25 mouse cellular contexts compared by ENCODE assay signal in the genomic region with DNA sequence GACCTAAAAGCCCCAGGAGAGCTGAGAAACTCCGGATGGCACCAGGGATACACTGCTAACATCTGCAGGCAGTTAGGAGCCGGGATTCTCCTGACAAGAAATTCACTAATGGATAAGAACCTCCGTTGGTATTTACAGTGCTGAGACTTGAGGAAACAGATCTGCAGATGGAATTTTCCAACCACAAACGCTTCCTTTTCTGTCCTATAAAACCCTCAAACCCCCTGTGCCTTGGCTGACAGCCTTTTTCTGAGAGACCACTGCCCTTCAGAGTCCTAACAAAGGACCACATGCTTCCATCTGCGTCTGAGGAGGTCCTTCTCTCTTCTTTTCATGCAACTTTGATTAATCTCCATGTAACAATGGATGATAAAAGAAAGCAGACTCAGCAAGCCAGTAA. TPM values are rescaled to one million over a fixed set of nuclear protein-coding genes. Genes with fewer than 3 reads are reported as not detected.
"Had no signal": no experiment of that assay in that cellular context is flagged by ENCODE, and none has a peak within 500 bp of the region (broad histone marks: within the 10 kb centered on the region; RNA-seq: fewer than 3 reads in every experiment).

No protein-coding gene starts in this region.

- H3K36me3 ChIP-seq: limb, embryonic 10.5 days; limb, embryonic 13.5 days; liver, embryonic 12.5 days; liver, embryonic 15.5 days; lung, embryonic 15.5 days; midbrain, embryonic 10.5 days; midbrain, embryonic 13.5 days; stomach, embryonic 15.5 days had no signal

- H3K27me3 ChIP-seq: limb, embryonic 13.5 days; liver, embryonic 15.5 days; lung, embryonic 15.5 days; midbrain, embryonic 13.5 days; stomach, embryonic 15.5 days had no signal

- DNase-seq: kidney, adult 11 months; kidney, adult 9 months; kidney, postnatal 25 days; layer of hippocampus, adult 9-11 months; liver; lung, adult 18-20 months; lung, postnatal 10 days; lung, postnatal 36 days; right cerebral cortex, adult 18-20 months; thymus, adult 18-20 months; thymus, postnatal 14 days had no signal

- H3K9me3 ChIP-seq: limb, embryonic 10.5 days; limb, embryonic 13.5 days; liver, embryonic 12.5 days; liver, embryonic 15.5 days; lung, embryonic 15.5 days; midbrain, embryonic 10.5 days; midbrain, embryonic 13.5 days; stomach, embryonic 15.5 days had no signal

- ATAC-seq: liver, embryonic 12.5 days; midbrain, embryonic 13.5 days; midbrain, embryonic 16.5 days had no signal

- H3K4me2 ChIP-seq: limb, embryonic 13.5 days; liver, embryonic 12.5 days; liver, embryonic 15.5 days; lung, embryonic 15.5 days; midbrain, embryonic 13.5 days; stomach, embryonic 15.5 days had no signal

- H3K27ac ChIP-seq: kidney, postnatal 0 days; layer of hippocampus, adult 2 months; limb, embryonic 10.5 days; limb, embryonic 13.5 days; liver, embryonic 12.5 days; liver, embryonic 15.5 days; lung, embryonic 15.5 days; midbrain, embryonic 10.5 days; midbrain, embryonic 13.5 days; stomach, embryonic 15.5 days had no signal

- H3K4me1 ChIP-seq: liver, embryonic 12.5 days; liver, embryonic 15.5 days; lung, embryonic 15.5 days; midbrain, embryonic 10.5 days; midbrain, embryonic 13.5 days; stomach, embryonic 15.5 days had no signal

- H3K4me3 ChIP-seq: layer of hippocampus, adult 2 months; limb, embryonic 10.5 days; limb, embryonic 13.5 days; liver, embryonic 12.5 days; liver, embryonic 15.5 days; lung, embryonic 15.5 days; megakaryocyte, embryonic 14.5 days; midbrain, embryonic 10.5 days; midbrain, embryonic 13.5 days; myocyte; stomach, embryonic 15.5 days had no signal

- H3K9ac ChIP-seq: limb, embryonic 13.5 days; liver, embryonic 12.5 days; liver, embryonic 15.5 days; lung, embryonic 15.5 days; midbrain, embryonic 13.5 days; stomach, embryonic 15.5 days had no signal

RNA-seq across cellular contexts. Expression of gene Ccr7, which starts 6.8 kb away (rescaled TPM):
- polyA plus RNA-seq: midbrain, embryonic 13.5 days; neural tube, embryonic 14.5 days had no signal
